Mouse (Mus musculus) R1 (cell line): ENCODE results near the gene Rybp.

ENCODE experiments used
- DNase-seq: peaks from one replicate; pipeline ENCODE4 v3.0.0-alpha.2; 2018; ENCODE audit warnings: low read depth, low spot score

Gene Rybp

DNA sequence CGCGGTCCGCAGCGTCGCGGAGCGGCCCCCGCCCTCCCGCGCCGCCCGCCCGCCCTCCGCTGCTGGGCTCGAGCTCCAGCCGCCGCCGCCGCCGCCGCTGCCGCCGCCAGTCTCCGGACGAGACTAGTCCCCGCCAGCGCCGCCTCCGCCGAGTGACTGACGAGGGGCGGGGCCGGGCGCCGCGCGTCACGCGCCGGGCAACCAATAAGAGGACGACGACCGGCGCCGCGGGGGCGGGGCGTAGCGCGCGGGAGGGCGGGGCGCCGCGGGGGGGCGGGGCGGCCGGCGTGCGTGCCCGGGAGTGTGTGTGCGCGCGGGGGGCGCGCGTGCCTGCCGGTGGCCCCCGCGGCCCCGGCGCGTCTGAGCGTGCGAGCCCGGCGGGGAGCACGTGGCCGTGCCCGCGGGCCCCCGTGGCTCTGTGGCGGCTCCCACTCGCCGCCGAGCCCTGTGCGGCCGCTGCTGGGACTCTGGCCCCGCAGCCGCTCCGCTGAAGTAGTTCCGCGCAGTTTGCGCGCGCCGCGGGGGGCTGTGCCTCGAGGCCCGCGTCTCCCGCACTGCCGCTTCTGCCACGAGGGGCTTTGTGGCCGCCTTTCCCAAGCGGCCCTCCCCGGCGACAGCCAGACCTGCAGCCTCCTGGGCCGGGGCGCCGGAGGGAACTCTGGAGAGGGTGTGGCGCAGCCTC, at the start of gene Rybp:
TSS of gene Rybp (minus strand) at position 152 of the 682 bp plus-strand sequence.
- DNase-seq, result peak; percentile 88

DNA sequence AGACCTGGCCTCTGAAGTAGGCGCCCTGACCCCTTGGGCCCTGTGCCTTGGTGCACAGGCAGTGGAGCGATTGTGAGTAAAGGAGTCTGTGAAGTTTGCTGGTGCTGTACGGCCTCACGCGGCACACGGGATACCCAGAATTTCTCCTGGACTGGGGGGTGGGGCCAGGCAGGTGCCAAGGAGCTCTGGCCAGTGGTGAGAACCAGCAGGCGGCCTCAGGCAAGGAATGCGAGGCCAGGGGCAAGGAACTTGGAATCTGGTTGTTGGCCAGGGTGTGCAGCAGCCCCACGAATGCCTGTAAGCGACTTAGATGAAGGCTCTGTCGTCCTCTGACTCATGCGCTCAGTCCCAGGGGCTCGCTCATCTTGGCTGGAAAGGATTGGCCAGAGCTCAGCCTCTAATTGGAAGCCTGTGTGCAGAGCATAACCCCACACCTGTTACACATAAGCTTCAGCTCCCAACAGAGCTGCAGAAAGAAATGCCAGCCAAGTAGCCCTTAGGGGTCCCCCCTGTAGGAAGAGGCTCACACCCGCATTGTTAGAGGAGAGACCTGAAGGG, 49.4 kb upstream of the Rybp start:
- peak; percentile 73 for DNase-seq

DNA sequence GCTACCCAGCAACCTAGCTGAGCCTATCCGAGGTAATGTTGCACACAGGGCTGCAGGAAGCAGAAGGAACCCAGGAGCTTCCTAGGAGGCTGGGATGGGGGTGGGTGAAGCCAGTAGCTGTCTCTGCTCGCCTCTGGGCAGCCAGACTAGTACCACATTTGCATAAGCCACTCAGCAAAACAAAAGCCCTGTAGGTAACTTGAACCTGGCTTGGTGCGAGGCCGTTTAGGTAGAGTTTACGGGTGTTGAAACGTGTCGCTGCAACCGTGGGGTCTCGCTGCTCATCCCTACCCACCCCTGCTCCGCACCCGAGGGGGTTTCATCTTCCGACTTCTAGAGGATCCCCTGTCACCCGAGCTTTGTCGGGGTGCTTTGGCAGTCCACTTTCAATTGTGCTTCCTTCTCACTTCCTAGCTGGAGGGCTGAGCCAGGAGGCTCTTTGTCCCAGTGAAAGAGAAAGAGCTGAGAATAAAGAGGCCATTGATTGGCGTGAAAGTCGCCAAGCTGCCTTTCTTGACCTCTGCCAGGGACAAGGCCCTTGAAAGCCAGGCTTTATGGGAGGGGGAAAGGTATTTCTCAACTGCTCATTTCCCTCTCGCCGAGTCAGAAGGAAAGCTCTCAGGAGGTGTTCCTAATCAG, 48.3 kb upstream of the Rybp start:
- peak; percentile 99 for DNase-seq

DNA sequence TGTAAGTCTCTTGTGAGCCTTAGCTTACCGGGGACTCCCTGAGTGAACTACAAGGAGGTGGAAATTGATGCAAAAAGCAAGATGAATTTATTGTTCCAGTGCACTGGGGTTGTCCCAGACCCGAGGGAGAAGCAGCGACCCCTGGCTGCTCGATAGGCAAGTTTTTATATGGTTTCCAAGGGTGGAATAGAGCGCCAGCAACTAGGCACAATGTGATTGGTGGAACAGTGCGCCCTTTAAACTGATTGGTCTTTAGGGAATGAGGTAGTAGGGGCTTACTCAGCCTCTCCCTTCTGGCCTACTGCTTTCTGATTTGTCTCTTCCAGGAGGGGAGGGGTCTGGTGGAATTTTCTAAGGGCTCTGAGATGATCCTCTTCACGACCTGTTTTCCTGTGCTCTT, 46.5 kb upstream of the Rybp start:
- DNase-seq, result peak; percentile 94

DNA sequence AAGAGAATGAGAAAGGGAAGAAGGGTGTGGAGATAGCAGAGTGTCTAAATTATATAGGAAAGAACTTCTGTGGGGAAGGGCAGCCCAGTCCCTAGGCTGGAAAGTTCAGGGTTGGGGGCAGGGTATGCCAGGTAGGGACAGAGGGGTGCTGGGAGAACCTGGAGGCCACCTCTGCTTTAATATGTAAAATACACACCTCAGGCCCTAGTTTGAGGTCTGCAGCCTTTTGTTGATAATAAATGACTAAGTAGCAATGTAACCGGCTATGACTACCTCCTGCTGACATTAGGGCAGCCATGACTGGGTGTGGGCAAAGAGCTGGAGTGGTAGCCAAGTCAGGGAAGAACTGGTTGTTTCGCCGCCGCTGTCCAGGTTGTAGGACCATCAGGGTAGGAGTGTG, 45.2 kb upstream of the Rybp start:
- DNase-seq, result peak; percentile 38

DNA sequence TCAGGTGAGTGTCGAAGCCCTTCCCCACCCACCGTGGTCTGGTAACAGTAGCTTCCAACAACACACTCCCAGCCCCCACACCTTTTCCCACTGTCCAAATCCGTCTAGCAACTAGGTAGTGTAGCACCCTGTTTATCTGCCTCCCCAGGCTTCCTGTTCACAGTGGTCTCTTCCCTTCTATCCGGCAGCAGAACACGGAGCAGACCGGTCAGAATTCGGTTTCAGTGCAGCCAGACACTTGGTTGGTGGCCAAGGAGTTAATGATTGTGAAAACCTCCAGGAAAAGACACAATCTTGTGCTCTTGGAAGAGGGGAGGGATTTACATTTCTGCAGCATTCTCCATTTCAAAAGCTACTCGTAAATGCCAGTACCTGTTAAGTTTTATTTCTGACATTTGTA, 44.3 kb upstream of the Rybp start:
- DNase-seq, result no peak

DNA sequence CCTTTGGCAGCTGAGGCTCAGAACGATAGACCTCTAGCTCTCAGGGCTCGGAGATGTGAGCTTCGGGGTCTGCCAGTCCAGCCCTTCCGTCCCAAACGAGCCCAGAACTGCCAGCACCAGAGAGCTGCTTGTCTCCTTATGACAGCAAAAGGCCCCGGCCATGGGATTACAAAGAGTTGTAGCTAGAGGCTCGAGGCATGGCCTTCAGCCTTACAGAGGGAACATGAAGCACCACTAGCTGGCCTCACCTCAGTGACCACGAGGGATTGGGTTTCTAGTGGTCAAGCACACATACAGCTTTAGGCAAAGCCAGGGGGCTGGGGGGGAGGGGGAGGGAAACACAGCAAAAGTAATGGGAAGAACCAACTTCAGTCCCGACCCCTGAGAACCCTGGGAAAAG, 43.8 kb upstream of the Rybp start:
- DNase-seq, result no peak

DNA sequence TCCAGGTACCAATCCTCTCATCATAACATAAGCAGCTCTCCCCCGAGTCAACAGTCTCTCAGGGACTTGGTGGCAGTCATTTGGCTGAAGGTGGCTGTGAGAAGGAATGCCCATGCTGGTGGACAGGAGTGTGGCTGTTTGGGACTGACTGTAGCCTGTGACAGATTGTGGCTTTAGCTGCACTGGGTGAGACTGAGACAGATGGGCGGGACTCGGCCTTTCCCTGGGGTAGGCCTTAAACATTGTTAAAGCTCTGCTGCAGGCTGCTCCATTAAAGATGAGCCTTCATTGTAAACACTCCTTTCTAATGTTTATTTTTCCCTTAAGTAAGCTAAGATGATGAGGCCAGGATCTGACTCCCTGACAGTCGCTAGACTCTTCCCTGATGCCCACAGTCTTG, 42.3 kb upstream of the Rybp start:
- DNase-seq, result no peak

DNA sequence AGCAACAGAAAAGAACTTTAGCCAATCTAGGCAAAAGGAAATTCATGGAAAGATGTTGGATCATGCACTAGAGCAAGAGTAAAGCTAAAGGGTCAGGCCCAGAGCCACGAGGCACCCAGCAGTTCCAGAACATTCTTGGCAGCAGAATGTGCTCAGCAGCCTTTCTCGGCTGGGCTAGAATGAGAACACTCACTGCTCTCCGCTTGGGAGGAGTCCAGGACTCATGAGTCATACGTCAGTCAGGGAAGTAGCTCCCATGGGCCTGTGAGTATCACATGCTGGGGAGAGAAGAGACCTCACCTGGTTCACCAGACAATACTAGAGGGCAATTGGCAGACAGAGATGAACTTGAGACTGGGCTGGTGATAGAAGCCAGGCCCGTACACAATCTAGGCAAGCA, 39.8 kb upstream of the Rybp start:
- no peak for DNase-seq

DNA sequence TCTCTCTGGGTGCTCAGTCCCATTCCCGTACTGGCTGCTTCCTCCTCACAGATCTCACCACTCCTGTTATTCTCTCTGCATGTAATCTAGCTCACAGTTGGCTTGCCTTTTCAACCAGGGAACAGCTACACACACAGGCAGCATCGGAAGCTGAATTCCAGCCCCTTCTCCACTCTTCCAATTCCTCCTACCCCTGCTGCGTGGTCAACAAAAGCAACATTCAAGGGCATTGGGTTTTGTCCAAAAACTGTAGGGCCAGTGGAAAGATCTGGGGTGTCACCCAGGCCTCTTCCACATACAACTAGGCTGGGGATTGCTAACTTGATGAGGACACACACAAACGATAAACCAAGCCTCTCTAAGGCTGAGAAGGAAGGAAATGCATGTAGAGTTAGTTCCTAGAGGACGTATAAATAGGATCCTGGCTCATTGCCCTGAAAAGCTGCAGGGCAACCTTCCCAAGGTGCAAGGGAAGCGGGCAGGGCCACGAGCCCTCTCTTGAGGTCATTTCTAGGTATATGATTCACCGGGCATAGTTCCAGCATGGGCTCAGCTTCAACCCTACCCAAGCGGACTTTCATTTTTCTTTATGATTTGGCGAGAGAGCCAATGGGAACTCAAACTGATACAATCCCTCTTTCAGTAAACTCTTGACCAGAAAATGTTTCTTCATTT, 36.6 kb upstream of the Rybp start:
- DNase-seq, result no peak

DNA sequence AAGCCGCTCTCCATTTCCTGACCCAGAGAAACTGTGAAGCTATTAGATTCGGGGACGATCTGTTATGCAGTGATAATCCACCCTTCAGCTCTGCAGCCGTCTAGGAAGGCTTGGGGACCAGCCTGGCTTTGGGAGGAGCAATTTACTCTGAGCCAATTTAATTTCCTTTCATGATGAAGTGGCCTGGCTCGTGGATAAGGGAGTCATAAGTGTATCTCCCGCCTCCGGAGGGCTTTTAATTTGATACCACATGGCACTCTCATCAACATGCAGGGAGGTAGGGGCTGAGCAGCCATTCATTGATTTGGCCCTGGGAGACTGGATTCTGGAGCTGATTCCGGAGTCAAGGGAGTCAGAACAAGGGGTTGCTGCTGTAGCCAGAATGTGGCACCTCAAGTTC, 35.3 kb upstream of the Rybp start:
- DNase-seq, result no peak

DNA sequence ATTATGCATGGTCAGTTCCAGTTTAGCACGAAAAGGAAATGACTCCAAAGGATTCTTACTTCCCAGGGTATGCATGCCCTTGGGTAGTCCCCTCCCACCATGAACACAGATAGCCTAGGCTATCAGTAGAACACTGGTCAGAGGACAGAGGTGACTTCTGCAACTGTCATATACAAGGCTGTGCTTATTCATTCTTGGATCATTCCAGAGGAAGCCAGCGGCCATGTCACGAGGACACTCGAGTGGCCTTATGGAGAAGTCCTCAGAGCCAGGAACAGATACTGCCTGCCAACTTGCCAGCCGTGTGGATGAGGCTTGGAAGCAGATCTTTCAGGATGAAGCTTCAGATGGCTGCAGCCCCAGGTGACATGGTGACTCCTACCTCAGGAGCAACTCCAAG, 34.9 kb upstream of the Rybp start:
- DNase-seq, result no peak

DNA sequence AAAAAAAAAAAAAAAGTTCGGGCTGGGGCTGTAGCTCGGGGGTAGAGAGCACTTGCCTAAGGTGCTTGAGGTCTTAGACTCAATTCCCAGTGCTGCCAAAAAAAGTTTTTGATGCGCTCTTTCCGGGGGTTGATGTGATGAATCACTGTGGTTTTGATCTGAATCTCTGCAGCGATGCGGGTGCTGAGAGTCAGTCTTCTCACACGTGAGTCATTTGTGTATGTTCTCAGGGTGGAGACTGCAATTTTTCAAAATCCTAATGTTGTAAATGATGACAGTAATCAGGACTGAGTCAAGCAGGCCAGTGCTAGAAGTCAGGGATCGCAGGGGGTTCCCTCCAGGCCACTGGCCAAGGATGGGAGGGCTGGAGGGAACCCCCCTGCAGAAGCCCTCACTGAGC, 26.9 kb upstream of the Rybp start:
- DNase-seq, result no peak

DNA sequence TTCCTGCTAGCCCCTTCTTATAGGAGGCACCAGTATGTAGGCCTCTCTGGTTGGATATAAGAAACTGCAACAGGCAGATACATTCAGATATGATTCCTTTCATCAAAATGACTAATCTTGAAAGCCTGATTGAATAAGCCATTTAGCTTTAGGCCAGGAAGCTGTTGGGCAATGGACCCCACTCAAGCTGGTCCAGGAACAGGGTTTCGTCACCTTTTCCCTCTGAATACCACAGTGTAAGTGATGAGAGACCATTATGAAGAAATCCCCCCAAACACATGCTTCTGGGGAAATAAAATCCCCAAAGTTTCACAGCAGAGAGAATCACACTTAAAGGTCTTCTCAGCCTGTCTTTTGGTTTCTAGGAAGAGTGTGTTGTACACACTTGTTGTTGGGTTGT, 23.9 kb upstream of the Rybp start:
- no peak for DNase-seq

DNA sequence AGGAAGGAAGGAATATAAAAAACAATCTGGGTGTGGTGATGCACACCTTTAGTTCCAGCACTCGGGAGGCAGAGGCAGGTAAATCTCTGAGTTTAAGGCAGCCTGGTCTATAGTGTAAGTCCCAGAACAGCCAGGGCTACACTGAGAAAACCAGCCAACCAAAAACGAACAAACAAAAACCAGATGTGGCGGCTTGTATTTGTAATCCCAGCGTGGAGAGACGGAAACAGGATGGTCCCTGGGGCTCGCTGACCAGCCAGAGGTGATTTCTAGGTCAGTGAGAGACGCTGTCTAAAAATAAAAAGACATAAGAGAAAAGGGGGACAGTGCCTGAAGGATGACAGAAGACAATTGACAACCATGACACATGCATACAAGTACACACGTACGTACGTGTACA, 17.5 kb upstream of the Rybp start:
- DNase-seq, result no peak

DNA sequence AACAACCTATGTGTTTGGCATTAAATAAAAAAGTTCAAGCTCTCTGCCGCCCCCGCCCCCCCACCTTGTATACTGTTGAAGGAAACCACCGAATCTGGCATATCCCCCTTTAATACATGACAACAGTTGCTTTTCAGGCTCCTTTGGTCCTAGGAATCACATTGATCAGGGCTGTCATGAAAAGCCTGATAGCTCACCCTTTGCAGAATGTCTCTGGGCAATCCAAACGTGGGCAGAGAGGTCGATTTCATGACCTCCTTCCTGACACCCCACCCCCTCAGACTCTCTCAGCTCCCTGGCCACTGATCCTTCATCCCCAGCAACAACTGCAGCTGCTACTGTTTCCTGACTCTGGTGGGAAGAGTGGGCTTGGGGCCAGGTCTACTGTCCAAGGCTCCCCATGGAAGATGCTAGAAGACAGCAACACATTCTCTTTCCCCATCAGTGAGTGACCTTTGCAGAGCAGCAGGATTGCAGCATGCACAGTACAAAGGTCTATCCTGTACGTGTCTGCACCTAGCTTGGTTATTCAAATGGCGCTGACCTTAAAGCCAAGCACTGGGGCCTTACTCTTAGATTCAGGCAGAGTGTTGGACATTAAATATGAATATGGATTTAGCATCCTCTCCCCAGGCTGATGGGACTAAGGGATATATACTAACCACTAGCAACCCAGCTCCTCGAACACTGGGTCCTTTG, 14.3 kb upstream of the Rybp start:
- no peak for DNase-seq

DNA sequence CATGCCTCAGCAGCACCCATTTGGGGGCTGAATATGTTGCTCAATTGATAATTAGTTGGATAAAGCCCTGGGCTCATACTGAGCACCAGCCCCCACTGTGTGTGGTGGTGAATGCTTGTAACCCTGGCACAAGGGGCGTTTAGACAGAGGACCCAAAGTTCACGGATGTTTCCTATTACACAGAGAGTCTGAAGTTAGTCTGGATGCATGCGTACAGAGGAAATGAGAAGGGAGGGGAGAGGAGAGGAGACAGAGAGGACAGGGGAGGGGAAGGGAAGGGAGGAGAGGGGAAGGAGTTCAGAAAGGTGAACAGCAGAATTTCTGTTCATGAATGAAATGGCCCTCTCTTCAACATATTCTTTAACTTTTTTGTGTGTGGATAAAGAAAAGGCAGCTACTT, 13.5 kb upstream of the Rybp start:
- DNase-seq, result no peak

DNA sequence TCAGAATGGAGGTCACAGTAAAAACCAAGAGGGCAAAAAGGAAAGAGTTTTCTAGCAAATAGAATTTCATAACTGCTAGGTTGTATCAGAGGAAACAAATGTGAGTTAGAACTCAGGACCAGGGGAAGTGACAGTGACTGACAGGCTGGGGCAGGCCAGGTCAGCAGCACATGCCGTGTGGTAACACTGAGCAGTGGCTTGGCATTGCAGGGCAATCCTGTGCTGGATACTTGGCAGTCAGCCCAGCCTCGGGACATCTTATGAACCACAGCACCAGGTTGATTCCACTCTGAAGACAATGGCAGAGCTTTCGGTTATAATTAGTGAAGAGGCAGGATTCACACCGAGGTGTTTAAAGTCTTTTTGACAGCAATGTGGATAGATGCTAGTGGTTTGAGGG, 11.7 kb upstream of the Rybp start:
- DNase-seq, result no peak

DNA sequence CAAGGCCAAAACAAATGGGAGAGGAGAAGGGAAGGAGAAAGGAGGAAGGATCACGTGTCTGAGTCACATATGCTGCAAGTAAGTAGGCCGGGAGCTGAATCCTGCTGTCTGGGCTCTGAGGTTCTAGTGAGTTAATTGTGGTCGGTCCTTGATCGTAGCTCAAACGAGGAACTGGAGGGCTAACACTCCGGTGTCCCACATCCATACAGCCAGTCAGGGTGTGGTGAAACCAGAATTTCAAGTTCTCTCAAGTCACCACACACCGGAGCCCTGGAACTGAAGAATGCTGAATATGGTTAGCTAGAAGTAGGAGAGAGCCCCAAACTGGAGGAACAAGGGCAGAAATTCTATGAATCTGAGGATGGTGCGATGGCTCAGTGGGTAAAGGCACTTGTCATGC, 10.3 kb upstream of the Rybp start:
- DNase-seq, result peak; percentile 49

DNA sequence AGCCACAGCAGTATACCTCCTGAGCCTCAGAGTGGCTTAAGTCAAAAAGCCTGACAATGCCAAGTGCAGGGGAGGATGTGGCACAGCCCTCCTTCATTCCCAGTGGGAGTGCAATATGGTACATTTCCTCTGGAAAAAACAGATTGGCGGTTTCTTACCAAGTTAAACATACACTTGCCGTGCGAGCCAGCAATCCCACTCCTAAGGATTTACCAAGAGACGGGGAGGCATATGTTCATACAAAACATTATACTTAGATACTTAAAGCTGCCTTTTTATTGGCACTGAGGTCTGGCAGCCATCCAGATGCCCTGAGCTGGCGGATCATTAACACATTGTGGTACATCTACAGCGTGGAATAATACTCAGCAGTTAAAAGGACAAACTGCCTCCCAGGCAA, 5.1 kb upstream of the Rybp start:
- no peak for DNase-seq

DNA sequence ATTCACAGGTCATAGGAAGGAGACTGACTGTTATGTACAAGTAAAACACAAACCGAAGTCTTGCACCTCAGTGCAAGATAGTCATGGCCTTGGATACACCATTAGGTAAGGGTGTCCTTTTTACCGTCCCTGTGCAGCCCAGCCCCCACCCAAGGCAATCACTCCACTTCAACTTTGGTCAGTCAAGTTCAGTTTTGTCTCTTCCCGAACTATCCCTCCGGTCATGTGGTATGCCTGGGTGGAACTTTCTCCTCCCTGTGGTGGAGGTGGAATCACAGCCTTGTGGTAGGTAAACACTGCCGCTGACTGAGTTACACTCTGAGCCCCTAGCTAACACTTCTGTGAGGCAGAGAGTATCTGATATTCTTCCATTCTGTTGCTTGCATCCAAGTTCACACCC, 1.8 kb upstream of the Rybp start:
- peak; percentile 52 for DNase-seq

DNA sequence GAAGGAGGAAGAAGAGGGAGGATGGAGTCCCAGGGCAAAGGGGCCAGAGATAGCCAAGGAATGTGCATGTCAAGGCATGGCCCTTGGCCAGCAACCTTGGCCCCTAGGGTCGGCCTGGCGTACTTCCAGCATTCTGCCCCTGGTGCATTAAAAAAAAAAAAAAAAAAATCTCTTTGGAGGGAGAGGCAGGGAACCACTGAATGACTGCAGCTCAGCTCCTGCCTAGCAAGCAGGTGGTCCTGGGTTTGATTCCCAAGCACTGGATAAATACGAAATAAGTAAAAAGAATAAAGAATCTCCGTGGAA, 1.4 kb upstream of the Rybp start:
- no peak for DNase-seq
